Mouse (Mus musculus) limb, embryonic 14.5 days (tissue): ENCODE measurements around the gene Cdk18. TPM values are rescaled to one million over a fixed set of nuclear protein-coding genes. Genes with fewer than 3 reads are reported as not detected.
"Not testable (repeated sequence)": the region's sequence is repeated elsewhere in the genome, so short reads cannot be mapped to it uniquely, and the experiment has no call there.

ENCODE experiments used
- ATAC-seq: fragments of 200-750 bp; cut with Nextera tagmentation; 2 replicates; pipeline ENCODE4 v1.8.0; 2017; ENCODE audit warnings: low read depth, moderate number of reproducible peaks, moderate TSS enrichment; ENCODE audit not compliant: low FRiP score
- DNase-seq: peaks from one replicate; pipeline ENCODE4 v3.0.0-alpha.2; 2015; ENCODE audit warnings: low spot score
- H3K27ac ChIP-seq: fragments of 300-500 bp; sonication (generic); replicated peaks from 2 replicates; pipeline ENCODE4 v1.5.1; 2014; ENCODE audit warnings: low read depth, mild to moderate bottlenecking, low read length, moderate library complexity, mixed read lengths
- H3K27me3 ChIP-seq: fragments of 300-500 bp; sonication (generic); 2 replicates; pipeline ENCODE4 v1.6.1; 2014; ENCODE audit warnings: low read length, mixed read lengths; ENCODE audit not compliant: control insufficient read depth, insufficient read depth
- H3K36me3 ChIP-seq: fragments of 300-500 bp; sonication (generic); 2 replicates; pipeline ENCODE4 v1.6.1; 2014; ENCODE audit warnings: mild to moderate bottlenecking, low read length, moderate library complexity, mixed read lengths; ENCODE audit not compliant: control insufficient read depth, insufficient read depth
- H3K4me1 ChIP-seq: fragments of 300-500 bp; sonication (generic); 2 replicates; pipeline ENCODE4 v1.6.1; 2014; ENCODE audit warnings: antibody characterized with exemption, low read length, mixed read lengths; ENCODE audit not compliant: control insufficient read depth, insufficient read depth
- H3K4me2 ChIP-seq: fragments of 300-500 bp; sonication (generic); replicated peaks from 2 replicates; pipeline ENCODE4 v1.6.1; 2014; ENCODE audit warnings: low read depth, mild to moderate bottlenecking, low read length, moderate library complexity; ENCODE audit not compliant: severe bottlenecking
- H3K4me3 ChIP-seq: fragments of 300-500 bp; sonication (generic); replicated peaks from 2 replicates; pipeline ENCODE4 v1.5.1; 2014; ENCODE audit warnings: low read length
- H3K9ac ChIP-seq: fragments of 300-500 bp; sonication (generic); 2 replicates; pipeline ENCODE4 v1.6.1; 2014; ENCODE audit warnings: mild to moderate bottlenecking, low read depth, low read length, moderate library complexity; ENCODE audit not compliant: severe bottlenecking
- H3K9me3 ChIP-seq: fragments of 300-500 bp; sonication (generic); 2 replicates; pipeline ENCODE4 v1.6.1; 2016; ENCODE audit warnings: low read length; ENCODE audit not compliant: control insufficient read depth
- POLR2A ChIP-seq: fragments of 200-500 bp; IDR thresholded peaks from 2 replicates; pipeline ENCODE4 v1.8.0; 2012; ENCODE audit warnings: inconsistent platforms, mild to moderate bottlenecking, moderate library complexity, borderline replicate concordance; ENCODE audit not compliant: insufficient read depth, insufficient read length; ENCODE audit errors: extremely low read depth
- WGBS: fragments of 180-500 bp; shearing (Covaris S2); extraction: QIAGEN DNeasy Blood & Tissue Kit; methylation state at CpG from one replicate; pipeline ENCODE4 v1.1.7; 2014; 5-methylcytosine and 5-hydroxymethylcytosine counted together
- polyA plus RNA-seq, 2 experiments: library from polyadenylated mRNA; depleted of rRNA in 1 of 2; stranded (reverse) in 1 of 2; unstranded in 1 of 2; fragments of >200 nt; fragmentation: Nextera tagmentation in 1 of 2; extraction: Ambion mirVana in 1 of 2; gene quantifications; 2 replicates each; pipeline versions ENCODE4 v1.2.1 to v1.2.3; 2012 to 2014

Cdk18 gene
- polyA plus RNA-seq, 2 experiments = 2.5 to 8.5 TPM

GRCm38 (mm10) chr1:132170698-132171097, 31.2 kb upstream of the Cdk18 start:
- no peak for TF ChIP-seq POLR2A
- H3K36me3 ChIP-seq = no peaks in the 10 kb centered on the region
- 35% methylated on average over 6 of the region's 6 CpGs for WGBS

GRCm38 (mm10) chr1:132168115-132168767, 28.8 kb upstream of the Cdk18 start:
- 10% methylated on average over 12 of the region's 12 CpGs for WGBS
- H3K27ac ChIP-seq = no peak overlapping the region
- H3K27me3 ChIP-seq = no peaks in the 10 kb centered on the region
- no peak overlapping the region for H3K9ac ChIP-seq
- H3K9me3 ChIP-seq = no peaks in the 10 kb centered on the region
- 0 out of 2 replicates have a peak, but pooled peaks cover 2% of the 10 kb centered on the region for H3K4me1 ChIP-seq
- TF ChIP-seq POLR2A = no peak
- DNase-seq (no peak), ATAC-seq (peak; percentile 57; the same call in 1 of the 2 replicates)
- no peaks in the 10 kb centered on the region for H3K36me3 ChIP-seq
- peak overlapping the region; percentile 19; the same call in 1 of the 2 replicates for H3K4me2 ChIP-seq
- no peak overlapping the region for H3K4me3 ChIP-seq

More at GRCm38 (mm10) chr1:132170698-132171097, 31.2 kb upstream of the Cdk18 start:
- ATAC-seq = no peak
- H3K9me3 ChIP-seq = no peaks in the 10 kb centered on the region
- H3K27me3 ChIP-seq = no peaks in the 10 kb centered on the region
- H3K4me1 ChIP-seq = 0 out of 2 replicates have a peak, but pooled peaks cover 2% of the 10 kb centered on the region
- H3K27ac ChIP-seq = no peak overlapping the region
- H3K4me2 ChIP-seq = no peak overlapping the region
- DNase-seq = no peak
- no peak overlapping the region for H3K4me3 ChIP-seq
- no peak overlapping the region for H3K9ac ChIP-seq

GRCm38 (mm10) chr1:132165859-132166258, 26.4 kb upstream of the Cdk18 start:
- ATAC-seq = no peak
- Histone ChIP-seq H3K4me2 (no peak overlapping the region), H3K4me3 (no peak overlapping the region), H3K27me3 (no peaks in the 10 kb centered on the region), H3K36me3 (no peaks in the 10 kb centered on the region), H3K9me3 (no peaks in the 10 kb centered on the region), H3K9ac (no peak overlapping the region), H3K4me1 (0 out of 2 replicates have a peak, but pooled peaks cover 2% of the 10 kb centered on the region), H3K27ac (no peak overlapping the region)
- WGBS = 74% methylated on average over 3 of the region's 3 CpGs
- DNase-seq = no peak
- no peak for TF ChIP-seq POLR2A

GRCm38 (mm10) chr1:132164780-132165518, 25.5 kb upstream of the Cdk18 start:
- Histone ChIP-seq H3K36me3 (no peaks in the 10 kb centered on the region), H3K27me3 (no peaks in the 10 kb centered on the region), H3K4me1 (0 out of 2 replicates have a peak, but pooled peaks cover 2% of the 10 kb centered on the region), H3K4me3 (no peak overlapping the region), H3K9ac (no peak overlapping the region), H3K4me2 (no peak overlapping the region), H3K9me3 (no peaks in the 10 kb centered on the region), H3K27ac (no peak overlapping the region)
- no peak for TF ChIP-seq POLR2A
- DNase-seq = no peak
- 12% methylated on average over 11 of the region's 13 CpGs for WGBS
- no peak for ATAC-seq

GRCm38 (mm10) chr1:132162618-132163017, 23.1 kb upstream of the Cdk18 start:
- H3K9ac ChIP-seq, H3K4me2 ChIP-seq, H3K4me3 ChIP-seq, H3K36me3 ChIP-seq, H3K27me3 ChIP-seq, ATAC-seq, H3K27ac ChIP-seq, DNase-seq, H3K4me1 ChIP-seq, H3K9me3 ChIP-seq: not testable (repeated sequence)
- WGBS = 52% methylated on average over 9 of the region's 9 CpGs
